Mouse (Mus musculus) CD4-positive, CD25-positive, alpha-beta regulatory T cell, adult 2 months (primary cell): ENCODE measurements around the gene Zfp799.
"Not testable (repeated sequence)": the region's sequence is repeated elsewhere in the genome, so short reads cannot be mapped to it uniquely, and the experiment has no call there.

Experiments
- DNase-seq: peaks from one replicate; pipeline ENCODE4 v3.0.0-alpha.2; 2012; ENCODE audit warnings: low read depth, low spot score

Zfp799 gene

GRCm38 (mm10) chr17:32829540-32830417 is at the start of gene Zfp799:
Zfp799 (minus strand) TSS chr17:32830261.
- DNase-seq: peak; percentile 87

- DNase-seq: no peak
Measured at GRCm38 (mm10) chr17:32878773-32879172, 48.7 kb upstream of the Zfp799 start.

GRCm38 (mm10) chr17:32877471-32878171 is 47.6 kb upstream of the Zfp799 start:
- no peak for DNase-seq

- no peak for DNase-seq
Measured at GRCm38 (mm10) chr17:32872696-32873095, 42.6 kb upstream of the Zfp799 start.

GRCm38 (mm10) chr17:32872091-32872490 is 42.0 kb upstream of the Zfp799 start:
- DNase-seq: no peak

- no peak for DNase-seq
Measured at GRCm38 (mm10) chr17:32871483-32871882, 41.4 kb upstream of the Zfp799 start.

- not testable (repeated sequence) for DNase-seq
Measured at GRCm38 (mm10) chr17:32867266-32867665, 37.2 kb upstream of the Zfp799 start.

GRCm38 (mm10) chr17:32856713-32857112 is 26.7 kb upstream of the Zfp799 start:
- DNase-seq: not testable (repeated sequence)

GRCm38 (mm10) chr17:32851581-32851980 is 21.5 kb upstream of the Zfp799 start:
- DNase-seq: no peak

GRCm38 (mm10) chr17:32841388-32841787 is 11.3 kb upstream of the Zfp799 start:
- no peak for DNase-seq

- no peak for DNase-seq
Measured at GRCm38 (mm10) chr17:32839083-32839802, 9.2 kb upstream of the Zfp799 start.

- no peak for DNase-seq
Measured at GRCm38 (mm10) chr17:32830418-32830782, 339 bp upstream of the Zfp799 start.

- DNase-seq: no peak
Measured at GRCm38 (mm10) chr17:32816074-32816784, 13.8 kb downstream of the Zfp799 start.

GRCm38 (mm10) chr17:32814136-32814535 is 15.9 kb downstream of the Zfp799 start:
- DNase-seq: no peak

GRCm38 (mm10) chr17:32810648-32811047 is 19.4 kb downstream of the Zfp799 start:
- DNase-seq: no peak

GRCm38 (mm10) chr17:32809544-32810374 is 20.3 kb downstream of the Zfp799 start, which contains the start of gene Zfp811:
Zfp811 (minus strand) TSS chr17:32809931.
- DNase-seq: no peak

- no peak for DNase-seq
Measured at GRCm38 (mm10) chr17:32808921-32809320, 21.1 kb downstream of the Zfp799 start.

- no peak for DNase-seq
Measured at GRCm38 (mm10) chr17:32789244-32789643, 40.8 kb downstream of the Zfp799 start.

GRCm38 (mm10) chr17:32788576-32788975 is 41.5 kb downstream of the Zfp799 start:
- DNase-seq: no peak

GRCm38 (mm10) chr17:32788094-32788559 is 41.9 kb downstream of the Zfp799 start, which contains the start of gene Zfp871:
Zfp871 (minus strand) TSS chr17:32788287.
- peak; percentile 92 for DNase-seq
